Mouse (Mus musculus) kidney, adult 2 months (tissue): ENCODE measurements around the gene Psen2. TPM values are rescaled to one million over a fixed set of nuclear protein-coding genes. Genes with fewer than 3 reads are reported as not detected.
A peak's percentile ranks its signal among the peaks of the same experiment; 100 is the strongest.

Source experiments
- DNase-seq: peaks from one replicate; pipeline ENCODE4 v3.0.0; 2021
- H3K27ac ChIP-seq: fragments of 200-500 bp; 2 replicates; pipeline ENCODE4 v1.5.1; 2012; ENCODE audit warnings: low read depth, low read length, control low read depth, inconsistent platforms; ENCODE audit not compliant: insufficient read depth
- H3K27me3 ChIP-seq: fragments of 200-500 bp; replicated peaks from 2 replicates; pipeline ENCODE4 v1.6.1; 2012; ENCODE audit warnings: mild to moderate bottlenecking, moderate library complexity, low read length, inconsistent platforms; ENCODE audit not compliant: control insufficient read depth, insufficient read depth
- H3K36me3 ChIP-seq: fragments of 200-500 bp; 2 replicates; pipeline ENCODE4 v1.6.1; 2012; ENCODE audit warnings: mild to moderate bottlenecking, moderate library complexity, low read length, inconsistent platforms; ENCODE audit not compliant: control insufficient read depth, insufficient read depth
- H3K4me1 ChIP-seq: fragments of 200-500 bp; 2 replicates; pipeline ENCODE4 v1.6.1; 2011; ENCODE audit warnings: low read length; ENCODE audit not compliant: control insufficient read depth, insufficient read depth
- H3K4me3 ChIP-seq: fragments of 200-500 bp; 2 replicates; pipeline ENCODE4 v1.5.1; 2011; ENCODE audit warnings: mild to moderate bottlenecking, low read depth, low read length, control low read depth; ENCODE audit not compliant: insufficient read depth
- CTCF ChIP-seq: fragments of 200-500 bp; conservative IDR thresholded peaks from 2 replicates; pipeline ENCODE4 v1.5.1; 2011; ENCODE audit warnings: low read depth, mild to moderate bottlenecking, control low read depth, low read length, moderate library complexity, mixed read lengths; ENCODE audit not compliant: insufficient read depth, insufficient read length
- POLR2A ChIP-seq: fragments of 200-500 bp; IDR thresholded peaks from one replicate; pipeline ENCODE4 v1.6.1; 2011; ENCODE audit warnings: low read depth, low read length, control low read depth
- WGBS: fragments of 180-500 bp; shearing (Covaris S2); methylation state at CpG from one replicate; pipeline ENCODE4 v1.1.7; 2018; 5-methylcytosine and 5-hydroxymethylcytosine counted together
- polyA plus RNA-seq: library from polyadenylated mRNA; depleted of rRNA; stranded (reverse); fragments of >200 nt; gene quantifications from 2 replicates; pipeline ENCODE4 v1.2.3, GENCODE M21; 2012

Gene Psen2
- polyA plus RNA-seq, 1 experiment, result 41.3 TPM

- no peak overlapping the region for H3K4me3 ChIP-seq
- TF ChIP-seq CTCF (no peak), POLR2A (no peak)
- peaks cover 4% of the 10 kb centered on the region; the same call in 1 of the 2 replicates for H3K4me1 ChIP-seq
- H3K27me3 ChIP-seq, result no peaks in the 10 kb centered on the region
- WGBS, result 71% methylated on average over 10 of the region's 10 CpGs
- DNase-seq, result peak; percentile 45
- H3K27ac ChIP-seq, result no peak overlapping the region
- H3K36me3 ChIP-seq, result no peaks in the 10 kb centered on the region
Observed at GRCm38 (mm10) chr1:180274725-180275308, 11.6 kb upstream of the Psen2 start.

- Histone ChIP-seq H3K4me3 (no peak overlapping the region), H3K27me3 (no peaks in the 10 kb centered on the region), H3K27ac (no peak overlapping the region), H3K36me3 (no peaks in the 10 kb centered on the region), H3K4me1 (peaks cover 11% of the 10 kb centered on the region)
- WGBS, result 56% methylated on average over 2 of the region's 2 CpGs
- TF ChIP-seq POLR2A, result no peak
- no peak for TF ChIP-seq CTCF
- peak; percentile 36 for DNase-seq
Observed at GRCm38 (mm10) chr1:180269033-180269432, 5.8 kb upstream of the Psen2 start.

GRCm38 (mm10) chr1:180268249-180269031, 5.2 kb upstream of the Psen2 start:
- Histone ChIP-seq H3K27ac (no peak overlapping the region), H3K4me1 (peaks cover 11% of the 10 kb centered on the region), H3K36me3 (no peaks in the 10 kb centered on the region), H3K4me3 (no peak overlapping the region), H3K27me3 (no peaks in the 10 kb centered on the region)
- peak; percentile 94 for DNase-seq
- WGBS, result 16% methylated on average over 12 of the region's 12 CpGs
- TF ChIP-seq POLR2A (no peak), CTCF (peak; percentile 100)

GRCm38 (mm10) chr1:180267151-180267550, 3.9 kb upstream of the Psen2 start:
- Histone ChIP-seq H3K4me1 (peaks cover 11% of the 10 kb centered on the region), H3K4me3 (no peak overlapping the region), H3K36me3 (no peaks in the 10 kb centered on the region), H3K27ac (no peak overlapping the region), H3K27me3 (no peaks in the 10 kb centered on the region)
- no peak for DNase-seq
- TF ChIP-seq CTCF, result no peak
- TF ChIP-seq POLR2A, result no peak
- 75% methylated on average over 10 of the region's 10 CpGs for WGBS

- no peaks in the 10 kb centered on the region for H3K27me3 ChIP-seq
- no peak overlapping the region for H3K4me3 ChIP-seq
- no peak for TF ChIP-seq POLR2A
- no peak for TF ChIP-seq CTCF
- H3K27ac ChIP-seq, result no peak overlapping the region
- no peaks in the 10 kb centered on the region for H3K36me3 ChIP-seq
- DNase-seq, result peak; percentile 71
- 25% methylated on average over 7 of the region's 7 CpGs for WGBS
- H3K4me1 ChIP-seq, result peaks cover 11% of the 10 kb centered on the region
Observed at GRCm38 (mm10) chr1:180265399-180265798, 2.2 kb upstream of the Psen2 start.

- TF ChIP-seq CTCF (no peak), POLR2A (no peak)
- Histone ChIP-seq H3K4me1 (peaks cover 11% of the 10 kb centered on the region), H3K27me3 (no peaks in the 10 kb centered on the region), H3K27ac (no peak overlapping the region), H3K4me3 (no peak overlapping the region), H3K36me3 (no peaks in the 10 kb centered on the region)
- 62% methylated on average over 10 of the region's 10 CpGs for WGBS
- DNase-seq, result peak; percentile 32
Observed at GRCm38 (mm10) chr1:180264851-180265250, 1.6 kb upstream of the Psen2 start.

- Histone ChIP-seq H3K4me3 (no peak overlapping the region), H3K27me3 (no peaks in the 10 kb centered on the region), H3K27ac (no peak overlapping the region), H3K4me1 (peaks cover 11% of the 10 kb centered on the region), H3K36me3 (no peaks in the 10 kb centered on the region)
- WGBS, result 74% methylated on average over 6 of the region's 6 CpGs
- no peak for DNase-seq
- TF ChIP-seq POLR2A, result no peak
- TF ChIP-seq CTCF, result no peak
Observed at GRCm38 (mm10) chr1:180264389-180264788, 1.2 kb upstream of the Psen2 start.
